Mouse (Mus musculus): Measurements from ENCODE around the gene Pnpla2. TPM values are rescaled to one million over a fixed set of nuclear protein-coding genes. Genes with fewer than 3 reads are reported as not detected.

Gene Pnpla2
- polyA plus RNA-seq, 3 experiments from 2014 or later, result 49.4 to 68.0 (median 63.9) TPM

DNA sequence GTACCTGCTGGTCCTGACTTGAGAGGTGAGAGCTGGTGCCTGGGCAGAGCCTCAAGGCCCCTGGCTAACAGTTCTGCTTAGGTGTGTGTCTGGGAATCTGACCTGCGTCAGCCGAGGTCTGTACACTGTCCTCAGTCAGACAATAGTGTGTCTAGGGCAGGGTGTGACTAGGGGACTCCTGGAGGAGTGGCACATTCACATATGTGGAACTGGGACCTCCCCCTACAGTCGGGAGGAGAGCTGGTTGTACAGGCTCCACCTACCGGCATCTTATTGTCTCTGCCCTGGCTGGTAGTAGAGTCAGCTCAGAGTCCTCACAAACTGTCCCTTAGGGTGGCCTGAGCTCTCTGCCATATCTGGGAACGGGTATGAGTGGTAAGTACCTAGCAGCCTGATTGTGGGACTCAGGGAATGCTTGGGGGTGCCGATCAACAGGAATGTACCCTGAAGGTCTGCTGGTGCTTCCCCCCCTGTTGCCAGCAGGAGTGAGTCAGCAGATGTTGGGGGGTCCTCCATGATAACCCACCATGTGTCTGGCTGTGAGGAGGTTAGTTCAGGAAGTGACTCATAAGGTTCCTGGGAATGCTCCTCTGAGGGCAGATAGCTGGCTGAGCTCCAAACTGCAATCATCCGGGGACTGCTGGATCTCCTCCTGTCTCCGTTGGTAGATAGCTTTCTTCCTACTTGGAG lies 13.7 kb downstream of the Pnpla2 start:
- no peak for ATAC-seq

GRCm38 (mm10) chr7:141469352-141469751 lies 14.4 kb downstream of the Pnpla2 start:
- ATAC-seq, result no peak

GRCm38 (mm10) chr7:141469901-141470636 lies 15.1 kb downstream of the Pnpla2 start:
- ATAC-seq, result no peak

DNA sequence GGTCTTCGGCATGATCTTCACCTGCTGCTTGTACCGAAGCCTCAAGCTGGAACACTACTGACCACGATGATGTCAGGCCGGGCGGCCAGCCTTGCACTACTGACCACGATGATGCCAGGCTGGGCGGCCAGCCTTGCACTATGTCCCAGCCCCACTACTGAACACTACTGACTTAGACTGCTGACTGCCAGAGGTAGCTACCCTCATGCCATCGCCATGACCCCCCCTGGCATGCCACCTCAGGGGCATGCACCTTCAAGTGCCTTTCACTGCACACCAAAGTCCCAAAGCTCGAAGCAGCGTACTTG lies 15.6 kb downstream of the Pnpla2 start:
- ATAC-seq, result no peak

DNA sequence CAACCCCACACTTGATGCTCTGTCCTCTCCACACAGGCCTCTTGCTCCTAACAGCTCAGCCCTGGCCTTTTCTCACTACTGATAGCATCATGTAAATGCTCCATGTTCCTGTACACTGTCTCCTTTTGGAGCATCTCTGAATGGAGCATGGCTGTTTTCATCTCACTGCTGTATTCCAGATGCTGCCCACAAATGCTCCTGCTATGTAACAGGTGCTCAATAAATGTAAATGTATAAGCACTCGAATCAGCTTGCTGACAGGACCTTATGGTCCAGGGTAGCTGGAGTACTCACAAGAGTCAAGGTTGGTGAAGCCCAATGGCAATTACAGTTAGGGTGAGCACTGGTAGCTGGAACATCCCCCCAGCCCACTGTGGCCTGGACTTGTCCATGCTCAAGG lies 16.2 kb downstream of the Pnpla2 start:
- no peak for ATAC-seq

DNA sequence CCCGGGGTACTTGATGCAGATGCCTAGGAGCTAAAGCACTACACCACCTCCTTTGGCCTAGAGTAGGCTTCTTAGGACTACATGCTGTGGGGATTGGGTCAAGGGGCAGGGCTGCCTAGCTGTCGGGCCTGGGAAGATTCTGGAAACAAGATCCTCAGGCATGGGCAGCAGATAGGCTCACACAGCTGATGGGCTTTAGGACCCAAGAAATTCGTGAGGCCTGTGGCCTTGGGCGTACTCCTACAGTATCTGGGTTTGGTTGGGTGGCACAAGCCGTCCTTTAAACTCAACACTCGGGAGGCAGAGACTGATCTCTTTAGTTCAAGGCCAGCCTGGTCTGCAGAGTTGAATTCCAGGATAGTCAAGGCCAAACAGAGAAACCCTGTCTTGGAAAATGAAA lies 17.2 kb downstream of the Pnpla2 start:
- ATAC-seq, result no peak

DNA sequence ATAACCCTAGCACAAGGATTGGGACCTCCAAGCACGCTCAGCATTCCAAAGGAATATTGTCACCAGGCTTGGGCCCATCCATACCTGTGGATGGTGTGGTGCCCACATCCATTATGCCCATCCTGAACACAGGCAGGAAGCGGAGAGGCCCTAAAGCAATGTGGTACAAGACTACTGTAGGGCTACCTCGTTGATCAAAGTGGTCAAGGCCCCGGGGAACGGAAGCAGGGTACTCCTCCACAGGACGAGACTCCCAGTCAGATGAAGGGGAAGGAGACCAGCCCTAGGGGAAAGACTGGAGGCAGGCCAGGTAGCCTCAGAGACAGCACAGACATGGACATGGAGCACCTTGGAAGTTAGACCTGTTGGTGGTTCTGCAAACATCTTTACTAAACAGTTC lies 17.8 kb downstream of the Pnpla2 start:
- ATAC-seq, result no peak

GRCm38 (mm10) chr7:141474160-141474559 lies 19.2 kb downstream of the Pnpla2 start:
- no peak for ATAC-seq

- peak; percentile 89 for ATAC-seq
Observed at GRCm38 (mm10) chr7:141475011-141475804, 20.2 kb downstream of the Pnpla2 start, which contains the start of the genes Polr2l and Tspan4. Gene Polr2l (minus strand): TSS chr7:141475132. Gene Tspan4 (plus strand): TSS chr7:141475240.

GRCm38 (mm10) chr7:141475805-141476158 lies 20.8 kb downstream of the Pnpla2 start:
- no peak for ATAC-seq

DNA sequence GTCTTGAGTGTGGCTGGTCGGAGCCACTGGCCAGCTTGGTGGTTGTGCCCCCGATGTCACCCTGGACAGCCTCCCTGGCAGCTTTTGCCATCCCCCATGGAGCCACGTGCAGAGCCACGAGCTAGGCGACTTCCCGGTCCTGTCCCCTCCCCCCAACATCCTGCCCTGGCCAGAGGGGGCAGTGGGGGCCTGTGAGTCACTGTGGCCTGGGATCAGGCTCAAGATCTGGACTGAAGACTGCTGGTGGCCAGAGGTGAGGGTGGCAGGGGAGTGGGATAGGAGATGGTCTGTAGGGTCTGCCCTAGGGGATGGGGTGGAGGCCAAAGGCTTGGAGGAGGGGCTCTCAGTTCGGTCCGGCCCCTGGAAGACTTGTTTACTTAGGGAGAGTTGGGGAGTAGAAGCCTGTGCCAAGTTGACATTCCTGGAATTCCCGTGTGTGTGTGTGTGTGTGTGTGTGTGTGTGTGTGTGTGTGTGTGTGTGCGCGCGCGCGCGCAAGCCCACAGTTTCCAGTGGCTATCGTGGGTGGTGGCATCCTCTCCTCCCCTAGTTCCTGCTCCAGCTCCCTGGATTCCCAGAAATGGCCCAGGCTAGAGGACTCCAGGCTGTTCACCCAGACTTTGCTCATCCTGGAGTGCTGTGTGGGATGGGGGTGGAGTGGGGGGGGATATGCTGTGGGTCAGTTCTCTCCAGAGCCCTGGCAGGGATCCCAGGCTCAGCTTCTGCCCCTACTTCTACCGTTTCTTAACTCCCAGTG lies 21.4 kb downstream of the Pnpla2 start:
- ATAC-seq, result no peak

- no peak for ATAC-seq
Observed at GRCm38 (mm10) chr7:141476981-141477370, 22.0 kb downstream of the Pnpla2 start.

DNA sequence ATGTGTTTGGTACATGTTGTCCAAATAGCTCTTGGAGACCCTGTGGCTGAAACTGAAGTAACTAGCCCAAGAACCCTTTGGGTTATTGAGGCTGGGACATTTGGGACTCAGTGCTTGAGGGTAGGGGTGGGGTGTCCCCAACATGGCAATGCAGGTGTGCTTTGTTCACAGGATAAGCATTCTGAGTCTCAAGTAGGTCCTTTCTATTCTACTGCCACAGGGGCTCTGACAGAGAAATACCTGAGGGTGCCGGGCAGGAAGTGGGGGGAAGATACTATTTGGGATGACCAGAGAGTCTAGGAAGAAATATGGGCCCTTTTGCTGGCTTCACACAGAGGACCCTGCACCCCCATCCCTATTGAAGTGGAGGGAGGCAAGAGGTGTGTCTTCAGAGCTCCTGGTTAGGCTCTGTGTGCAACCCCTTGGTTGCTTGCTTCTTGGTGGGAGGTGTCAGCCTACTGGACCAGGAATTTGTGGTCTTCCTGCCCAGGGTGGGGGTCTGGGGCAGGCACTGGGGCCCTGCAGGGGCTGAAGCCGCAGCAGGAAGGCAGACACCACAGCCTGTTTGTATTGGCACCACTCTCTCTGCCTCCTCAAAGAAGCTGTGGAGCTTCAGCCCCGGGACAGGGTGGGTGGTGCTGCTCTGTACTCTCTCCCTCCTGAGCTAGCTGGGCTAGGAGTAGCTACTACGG lies 22.7 kb downstream of the Pnpla2 start:
- ATAC-seq, result no peak

GRCm38 (mm10) chr7:141478270-141478748 lies 23.3 kb downstream of the Pnpla2 start:
- ATAC-seq, result no peak

DNA sequence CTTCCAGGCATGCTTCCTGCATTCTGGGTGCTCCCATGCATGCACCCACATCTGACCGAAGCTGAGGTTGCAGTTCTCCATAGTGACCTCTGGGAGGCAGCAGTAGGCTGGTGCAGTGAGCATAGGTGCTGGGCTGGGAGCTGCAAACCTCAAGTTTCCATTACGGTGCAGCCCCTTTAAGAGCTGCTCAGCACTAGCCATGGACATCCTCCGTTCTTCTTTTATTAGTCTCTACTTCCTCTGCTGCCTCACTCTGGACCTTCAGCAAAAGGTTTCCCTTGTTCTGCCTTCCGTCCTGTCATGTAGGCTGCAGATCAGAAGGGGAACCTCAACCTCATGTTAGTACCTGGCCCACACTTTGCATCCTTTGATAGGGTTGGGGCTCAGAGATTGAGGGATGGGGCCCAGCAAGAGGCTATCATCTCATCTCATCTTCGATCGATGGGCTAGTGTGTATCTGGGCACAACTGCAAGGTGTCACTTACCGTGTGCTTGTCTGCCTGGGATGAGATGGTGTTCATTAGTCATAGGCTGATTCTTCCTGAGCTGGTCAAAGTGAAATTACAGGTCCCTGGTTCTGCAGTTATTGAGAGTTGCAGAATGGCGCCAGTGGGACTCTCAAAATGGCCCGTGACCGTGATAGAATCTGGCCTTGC lies 26.0 kb downstream of the Pnpla2 start:
- ATAC-seq, result peak; percentile 88

DNA sequence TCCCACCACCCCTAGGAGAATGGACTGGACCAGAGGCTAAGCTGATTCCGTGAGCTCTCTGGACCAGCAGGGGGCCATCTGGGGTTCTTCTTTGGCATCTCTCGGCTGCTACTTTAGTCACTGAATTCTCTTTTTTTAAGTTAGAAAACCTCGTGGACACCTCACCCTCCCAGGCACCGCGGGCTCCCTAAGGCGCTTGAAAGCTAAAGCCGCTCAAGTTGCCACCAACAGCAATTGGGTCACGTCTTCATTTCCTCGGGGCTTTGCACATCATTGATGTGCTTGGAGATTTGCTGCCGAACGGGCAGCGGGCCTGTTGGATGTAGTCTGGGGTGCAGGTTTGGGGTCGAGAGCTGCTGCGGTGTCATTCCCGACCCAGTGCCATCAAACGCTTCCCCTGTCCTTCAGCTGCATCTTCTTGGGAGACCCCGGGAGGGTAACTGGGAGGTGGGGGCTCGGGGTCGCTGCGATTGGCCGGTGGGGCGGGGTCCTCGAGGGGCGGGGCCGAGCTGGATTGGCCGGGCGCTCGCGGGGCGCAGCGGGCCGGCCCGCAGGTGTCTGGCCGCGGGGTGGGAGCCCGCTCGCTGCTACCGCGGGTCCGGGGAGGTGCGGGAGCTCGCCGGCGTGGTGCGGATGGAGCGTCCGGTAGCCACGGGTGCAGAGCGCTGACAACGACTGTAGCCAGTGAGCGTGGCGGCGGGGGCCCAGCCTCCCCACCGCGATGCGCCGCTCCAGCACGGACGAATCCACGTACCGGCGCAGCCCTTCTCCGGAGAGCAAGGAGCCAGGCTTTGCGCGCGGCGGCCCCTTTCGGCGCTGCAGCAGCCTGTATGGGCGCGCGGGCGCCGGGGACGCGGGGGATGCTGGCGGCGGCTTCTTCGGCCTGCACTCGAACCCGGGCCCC lies 26.8 kb downstream of the Pnpla2 start:
- ATAC-seq, result peak; percentile 27

DNA sequence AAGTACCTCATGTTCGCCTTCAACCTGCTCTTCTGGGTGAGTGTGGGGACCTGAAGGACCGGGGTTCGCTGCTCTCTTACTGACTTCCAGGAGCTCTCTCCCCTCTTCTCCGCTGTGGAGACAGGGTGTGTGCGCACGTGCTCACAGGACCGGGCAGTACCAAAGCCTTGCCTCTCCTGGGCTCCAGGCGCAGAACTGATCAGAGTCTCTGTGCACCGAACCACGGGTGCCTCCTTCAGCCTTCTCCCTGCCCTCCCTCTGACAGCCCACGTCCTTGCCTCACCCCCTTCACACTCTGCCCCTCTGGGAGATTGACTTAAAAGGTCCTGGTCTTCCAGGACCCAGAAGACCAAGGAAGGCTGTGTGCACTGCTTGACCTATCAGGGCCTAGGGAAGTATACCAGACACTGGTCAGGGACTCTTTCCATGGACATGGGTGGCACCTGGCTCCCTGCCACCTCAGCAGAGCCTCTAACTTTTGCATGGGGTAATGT lies 27.6 kb downstream of the Pnpla2 start:
- no peak for ATAC-seq

DNA sequence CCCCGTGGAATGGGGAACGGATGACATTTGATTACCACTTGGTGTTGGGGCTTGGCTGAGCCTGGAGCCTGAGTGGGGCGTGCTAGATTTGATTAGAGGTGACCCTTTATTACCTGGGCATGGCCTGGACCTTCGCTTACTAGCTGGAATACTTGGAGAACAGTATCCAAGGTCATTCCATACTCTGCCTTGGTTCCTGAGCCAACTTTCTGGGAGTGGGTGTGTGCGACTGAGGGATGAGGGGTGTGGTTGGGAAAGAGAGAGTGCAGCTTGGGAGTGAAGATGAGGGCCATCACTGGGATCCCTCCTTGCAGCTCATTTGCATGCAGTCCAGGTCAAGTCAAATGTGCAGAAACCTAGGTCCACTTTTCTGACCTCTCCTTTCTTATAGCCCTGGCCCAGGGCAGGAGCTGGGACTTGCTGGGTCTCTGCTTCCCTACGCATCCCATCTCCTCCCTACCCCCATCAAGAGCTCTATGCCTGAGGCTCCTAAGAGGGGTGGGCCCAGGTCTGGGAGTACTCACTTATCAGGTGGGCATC lies 28.2 kb downstream of the Pnpla2 start:
- ATAC-seq, result no peak

DNA sequence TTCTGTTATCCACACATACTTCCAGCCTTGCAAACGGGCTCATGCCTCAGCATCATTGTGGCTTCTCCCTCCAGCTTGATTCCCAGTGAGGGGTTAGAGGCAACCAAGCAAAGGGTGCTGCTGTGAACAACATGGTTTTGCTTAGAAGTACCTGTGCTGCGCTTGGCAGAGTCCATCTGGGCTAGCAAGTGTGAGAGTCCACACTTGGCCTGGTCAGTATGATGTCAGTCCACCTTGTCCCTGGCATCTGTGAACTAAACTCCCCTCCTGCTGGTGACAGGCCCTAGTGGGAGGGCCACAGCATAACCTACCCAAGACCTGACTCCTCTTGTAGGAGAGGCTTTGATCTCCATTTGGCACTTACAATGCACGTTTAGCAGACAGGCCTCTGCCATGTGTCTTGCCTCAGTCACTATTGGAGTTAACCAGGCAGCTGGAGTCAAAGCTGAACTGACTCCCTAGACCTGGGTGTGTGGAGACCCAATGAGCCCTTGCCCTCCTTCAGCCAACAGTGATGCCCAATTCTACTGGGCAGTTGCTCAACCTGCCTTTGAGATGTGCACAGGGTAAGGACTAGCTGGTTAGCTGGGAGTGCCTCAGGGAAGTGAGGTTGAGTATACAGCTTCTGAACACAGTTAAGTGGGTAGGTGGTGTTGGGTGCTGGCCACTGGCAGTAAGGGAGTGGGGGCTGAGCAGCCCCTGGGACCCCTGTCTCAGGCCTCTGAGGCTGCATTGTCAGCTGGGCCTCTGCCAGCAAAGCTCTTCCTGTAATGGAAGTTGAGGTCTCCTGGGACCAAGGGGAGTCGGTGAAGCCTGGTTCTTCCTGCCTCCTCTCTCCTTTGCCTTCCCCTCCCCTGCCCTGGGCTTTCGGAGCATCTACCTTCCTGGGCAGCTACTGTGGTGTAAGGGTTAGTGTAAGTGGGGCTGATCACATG lies 29.5 kb downstream of the Pnpla2 start:
- no peak for ATAC-seq

Data from inflammation-experienced regulatory T-cells, adult 6 months (primary cell).